Mouse (Mus musculus) stomach, postnatal 0 days (tissue): Measurements from ENCODE around the gene Klhl42. TPM values are rescaled to one million over a fixed set of nuclear protein-coding genes. Genes with fewer than 3 reads are reported as not detected.

ENCODE experiments used
- ATAC-seq: fragments of 200-750 bp; cut with Nextera tagmentation; 2 replicates; pipeline ENCODE4 v1.8.0; 2017; ENCODE audit not compliant: low FRiP score, low TSS enrichment
- DNase-seq: peaks from one replicate; pipeline ENCODE4 v3.0.0-alpha.2; 2016; ENCODE audit warnings: low spot score
- H3K27ac ChIP-seq: fragments of 300-500 bp; sonication (generic); replicated peaks from 2 replicates; pipeline ENCODE4 v1.5.1; 2014; ENCODE audit warnings: mild to moderate bottlenecking, control low read depth
- H3K27me3 ChIP-seq: fragments of 300-500 bp; sonication (generic); 2 replicates; pipeline ENCODE4 v1.6.1; 2014; ENCODE audit warnings: low read length; ENCODE audit not compliant: control insufficient read depth, insufficient read depth
- H3K36me3 ChIP-seq: fragments of 300-500 bp; sonication (generic); 2 replicates; pipeline ENCODE4 v1.6.1; 2014; ENCODE audit warnings: low read length, mixed read lengths; ENCODE audit not compliant: control insufficient read depth, insufficient read depth
- H3K4me1 ChIP-seq: fragments of 300-500 bp; sonication (generic); replicated peaks from 2 replicates; pipeline ENCODE4 v1.6.1; 2014; ENCODE audit warnings: antibody characterized with exemption; ENCODE audit not compliant: control insufficient read depth, insufficient read depth
- H3K4me2 ChIP-seq: fragments of 300-500 bp; sonication (generic); replicated peaks from 2 replicates; pipeline ENCODE4 v1.6.1; 2014; ENCODE audit warnings: low read depth, mild to moderate bottlenecking, control low read depth, moderate library complexity
- H3K4me3 ChIP-seq: fragments of 300-500 bp; sonication (generic); 2 replicates; pipeline ENCODE4 v1.5.1; 2014; ENCODE audit warnings: low read depth, low read length, control low read depth
- H3K9ac ChIP-seq: fragments of 300-500 bp; sonication (generic); 2 replicates; pipeline ENCODE4 v1.6.1; 2014; ENCODE audit warnings: mild to moderate bottlenecking, low read length, control low read depth, mixed read lengths
- H3K9me3 ChIP-seq: fragments of 300-500 bp; sonication (generic); 2 replicates; pipeline ENCODE4 v1.6.1; 2016; ENCODE audit warnings: low read length; ENCODE audit not compliant: control insufficient read depth
- CTCF ChIP-seq: IDR thresholded peaks from 2 replicates; pipeline ENCODE4 v1.5.1; 2016; ENCODE audit warnings: antibody characterized with exemption, low read depth, mild to moderate bottlenecking, moderate library complexity
- EP300 ChIP-seq: optimal IDR thresholded peaks from 2 replicates; pipeline ENCODE3; 2016; ENCODE audit warnings: antibody characterized with exemption
- WGBS: fragments of 180-500 bp; shearing (Covaris S2); extraction: QIAGEN DNeasy Blood & Tissue Kit; methylation state at CpG from one replicate; pipeline ENCODE4 v1.1.7; 2014; 5-methylcytosine and 5-hydroxymethylcytosine counted together
- polyA plus RNA-seq: library from polyadenylated mRNA; unstranded; fragments of >200 nt; fragmentation: Nextera tagmentation; extraction: Ambion mirVana; gene quantifications from 2 replicates; pipeline ENCODE4 v1.2.1, GENCODE M21; 2015

Klhl42 gene
- polyA plus RNA-seq, 1 experiment from 2014 or later, result 4.0 TPM

DNA sequence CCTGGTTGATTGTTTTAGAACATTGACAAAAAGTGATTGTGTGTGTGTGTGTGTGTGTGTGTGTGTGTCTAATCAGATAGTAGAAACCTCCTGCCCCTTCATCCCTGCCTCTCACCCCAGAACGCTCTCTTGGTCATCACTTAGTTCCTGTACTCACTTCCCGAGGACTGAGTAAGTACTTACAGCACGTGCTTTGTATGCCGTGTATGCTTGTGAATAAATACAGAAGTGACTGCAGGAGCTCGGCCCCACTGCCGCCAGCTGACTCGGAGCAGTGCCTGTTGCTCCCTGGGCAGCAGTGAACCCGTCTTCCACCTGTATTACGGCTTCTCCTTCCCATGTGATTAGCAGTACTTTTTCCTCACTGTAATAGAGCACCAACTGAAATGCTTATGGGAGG, 38.7 kb upstream of the Klhl42 start:
- Histone ChIP-seq H3K27ac (no peak overlapping the region), H3K4me3 (no peak overlapping the region), H3K36me3 (peaks cover 19% of the 10 kb centered on the region; the same call in 1 of the 2 replicates), H3K4me1 (no peaks in the 10 kb centered on the region), H3K9me3 (no peaks in the 10 kb centered on the region), H3K9ac (no peak overlapping the region), H3K4me2 (no peak overlapping the region), H3K27me3 (no peaks in the 10 kb centered on the region)
- ATAC-seq (no peak), DNase-seq (no peak)
- no peak for TF ChIP-seq CTCF
- no peak for TF ChIP-seq EP300
- WGBS, result 88% methylated on average over 9 of the region's 9 CpGs

DNA sequence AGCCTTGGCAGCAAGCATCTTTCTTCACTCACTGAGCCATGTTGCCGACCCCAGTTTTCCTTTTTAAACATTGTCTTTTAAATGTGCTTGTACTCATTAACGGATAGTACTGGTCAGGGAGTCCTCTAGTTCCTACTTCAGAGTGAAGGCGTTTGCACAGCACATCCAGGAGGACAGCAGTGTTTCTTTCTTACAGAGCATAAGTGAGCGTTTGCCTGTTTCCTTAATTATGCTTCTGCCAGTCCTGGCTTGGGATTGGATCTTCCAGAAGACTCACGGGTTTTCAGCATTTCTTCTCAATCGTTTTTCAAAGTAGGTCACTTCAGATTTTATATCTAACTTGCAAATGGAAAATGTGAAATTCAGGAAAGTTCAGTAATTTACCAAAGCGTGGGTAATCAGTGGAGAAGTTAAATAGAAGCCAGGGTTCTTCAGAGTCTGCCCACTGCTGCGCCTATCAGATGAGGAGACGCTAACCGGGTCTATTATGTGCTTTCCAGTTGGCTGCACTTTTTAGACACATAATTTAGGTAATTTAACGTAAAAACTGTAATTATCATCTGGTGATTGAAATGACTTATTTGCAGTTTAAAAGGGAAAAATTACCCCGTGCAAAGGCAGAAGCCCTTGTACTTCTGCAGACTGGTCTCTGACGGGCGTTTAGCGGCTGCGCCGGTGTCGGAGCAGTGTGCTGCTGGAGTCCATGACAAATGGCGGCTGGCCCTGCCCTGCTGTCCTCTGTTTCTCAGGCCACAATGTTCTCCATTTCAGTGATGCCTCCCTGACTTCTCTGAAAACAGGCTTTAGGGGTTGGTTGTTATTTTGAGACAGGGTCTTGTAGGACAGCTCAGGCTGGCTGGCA, 37.2 kb upstream of the Klhl42 start:
- H3K36me3 ChIP-seq, result peaks cover 20% of the 10 kb centered on the region; the same call in 1 of the 2 replicates
- TF ChIP-seq CTCF (no peak), EP300 (no peak)

DNA sequence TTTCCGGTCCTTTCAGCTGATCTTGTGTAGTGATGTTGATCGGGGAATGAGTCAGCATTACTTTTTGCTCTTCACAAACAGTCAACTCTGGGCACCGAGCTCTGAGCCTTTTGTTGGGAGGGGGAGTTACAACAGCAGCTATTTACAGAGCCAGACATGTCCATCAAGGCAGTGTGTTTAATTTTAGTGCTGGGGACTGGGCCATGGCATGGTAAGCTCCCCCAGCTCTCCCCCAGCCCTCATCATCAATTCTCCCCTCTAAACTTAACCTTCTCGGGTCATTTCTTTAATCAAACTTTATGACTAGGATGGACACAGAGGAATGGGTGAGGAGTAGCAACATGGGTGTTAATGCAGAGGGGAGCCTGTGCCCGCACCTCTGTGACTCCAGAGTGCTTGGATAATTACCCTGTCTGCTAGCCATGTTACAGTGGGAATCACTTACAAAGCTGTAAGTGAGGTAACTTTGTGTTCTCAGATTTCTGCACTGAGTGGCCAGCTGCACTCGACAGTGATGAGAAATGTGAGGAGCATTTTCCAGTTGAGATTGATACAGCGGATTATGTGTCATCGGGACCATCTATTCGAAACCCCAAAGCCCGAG, 35.7 kb upstream of the Klhl42 start:
- TF ChIP-seq EP300, result no peak
- no peak for TF ChIP-seq CTCF
- H3K4me3 ChIP-seq, result no peak overlapping the region
- no peak overlapping the region for H3K9ac ChIP-seq
- H3K27ac ChIP-seq, result no peak overlapping the region
- no peaks in the 10 kb centered on the region for H3K4me1 ChIP-seq
- 82% methylated on average over 10 of the region's 10 CpGs for WGBS
- no peak overlapping the region for H3K4me2 ChIP-seq
- no peaks in the 10 kb centered on the region for H3K9me3 ChIP-seq
- DNase-seq (no peak), ATAC-seq (no peak)
- H3K27me3 ChIP-seq, result no peaks in the 10 kb centered on the region
- H3K36me3 ChIP-seq, result peaks cover 10% of the 10 kb centered on the region; the same call in 1 of the 2 replicates

More for the DNA sequence above, 37.2 kb upstream of the Klhl42 start:
- no peak overlapping the region for H3K27ac ChIP-seq
- H3K9me3 ChIP-seq, result no peaks in the 10 kb centered on the region
- H3K9ac ChIP-seq, result no peak overlapping the region
- WGBS, result 90% methylated on average over 19 of the region's 19 CpGs
- H3K4me3 ChIP-seq, result no peak overlapping the region
- no peak overlapping the region for H3K4me2 ChIP-seq
- no peak for ATAC-seq
- H3K27me3 ChIP-seq, result no peaks in the 10 kb centered on the region
- no peak for DNase-seq
- no peaks in the 10 kb centered on the region for H3K4me1 ChIP-seq

DNA sequence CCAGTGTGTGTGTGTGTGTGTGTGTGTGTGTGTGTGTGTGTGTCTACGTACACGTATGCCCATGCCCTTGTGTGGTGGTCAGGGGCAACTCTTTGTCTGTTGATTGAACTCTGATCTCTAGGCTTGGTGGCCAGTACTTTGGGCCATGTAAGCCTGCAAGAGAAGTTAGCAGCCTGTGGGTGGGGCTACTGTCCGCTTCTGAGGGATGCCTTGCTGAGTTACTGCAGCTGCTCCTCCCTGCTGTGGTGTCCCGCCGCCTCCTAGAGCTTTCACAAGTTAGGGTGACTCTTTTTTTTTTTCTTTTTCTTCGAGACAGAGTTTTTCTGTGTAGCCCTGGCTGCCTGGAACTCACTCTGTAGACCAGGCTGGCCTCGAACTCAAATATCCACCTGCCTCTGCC, 31.9 kb upstream of the Klhl42 start:
- H3K9me3 ChIP-seq, result no peaks in the 10 kb centered on the region
- ATAC-seq, result no peak
- TF ChIP-seq CTCF (peak; percentile 48), EP300 (no peak)

DNA sequence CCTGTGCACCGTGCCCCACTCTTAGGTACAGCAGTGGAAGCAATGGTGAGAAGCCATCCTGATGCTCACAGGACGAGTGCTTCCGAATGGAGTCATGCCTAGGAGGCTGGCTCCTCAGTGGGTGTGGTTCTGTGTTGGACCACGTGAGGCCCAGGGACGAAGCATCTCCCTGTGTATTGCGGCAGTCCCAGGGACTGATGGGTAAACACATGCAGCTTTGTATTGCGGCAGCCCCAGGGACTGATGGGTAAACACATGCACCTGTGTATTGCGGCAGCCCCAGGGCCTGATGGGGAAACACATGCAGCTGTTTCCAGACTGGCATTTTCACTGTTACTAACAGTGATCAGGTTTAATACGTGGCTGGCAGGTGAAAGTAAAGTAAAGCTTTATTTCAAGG, 29.5 kb upstream of the Klhl42 start:
- TF ChIP-seq CTCF, result no peak
- no peak for TF ChIP-seq EP300
- DNase-seq (no peak), ATAC-seq (0 out of 2 replicates have a peak, but pooled peaks have one; percentile 51)
- no peak overlapping the region for H3K4me3 ChIP-seq
- H3K9me3 ChIP-seq, result no peaks in the 10 kb centered on the region
- H3K4me2 ChIP-seq, result no peak overlapping the region
- no peaks in the 10 kb centered on the region for H3K4me1 ChIP-seq
- no peaks in the 10 kb centered on the region for H3K27me3 ChIP-seq
- WGBS, result 78% methylated on average over 9 of the region's 9 CpGs
- H3K36me3 ChIP-seq, result peaks cover 9% of the 10 kb centered on the region
- H3K9ac ChIP-seq, result no peak overlapping the region
- no peak overlapping the region for H3K27ac ChIP-seq

More for the DNA sequence above, 31.9 kb upstream of the Klhl42 start:
- no peak overlapping the region for H3K9ac ChIP-seq
- no peaks in the 10 kb centered on the region for H3K27me3 ChIP-seq
- no peak overlapping the region for H3K27ac ChIP-seq
- DNase-seq, result no peak
- H3K4me1 ChIP-seq, result no peaks in the 10 kb centered on the region
- H3K4me2 ChIP-seq, result no peak overlapping the region
- 56% methylated on average over 7 of the region's 7 CpGs for WGBS
- no peak overlapping the region for H3K4me3 ChIP-seq
- H3K36me3 ChIP-seq, result peaks cover 6% of the 10 kb centered on the region

DNA sequence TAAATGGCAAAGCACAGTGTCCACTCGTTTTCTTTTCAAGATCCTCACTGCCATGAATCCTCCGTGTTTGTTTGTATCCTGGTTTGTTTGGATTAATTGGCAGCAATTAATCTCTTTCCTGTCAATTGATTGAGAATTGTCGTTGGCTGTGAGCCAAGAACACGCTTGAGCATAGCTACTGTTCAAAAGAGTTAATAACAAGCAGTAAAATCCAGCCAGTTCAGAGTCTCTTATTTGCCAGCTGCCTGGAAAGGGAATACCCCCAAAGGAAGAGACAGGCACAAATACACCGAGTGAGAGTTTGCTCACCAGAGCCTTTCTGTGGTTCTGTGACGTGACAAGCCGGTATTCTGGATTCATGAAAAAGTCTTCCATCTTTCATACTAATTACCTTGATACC, 29.1 kb upstream of the Klhl42 start:
- H3K9ac ChIP-seq, result no peak overlapping the region
- H3K4me3 ChIP-seq, result no peak overlapping the region
- TF ChIP-seq CTCF (no peak), EP300 (no peak)
- ATAC-seq, result no peak
- no peak overlapping the region for H3K4me2 ChIP-seq
- no peak for DNase-seq
- no peaks in the 10 kb centered on the region for H3K4me1 ChIP-seq
- 60% methylated on average over 7 of the region's 7 CpGs for WGBS
- H3K9me3 ChIP-seq, result no peaks in the 10 kb centered on the region
- H3K27me3 ChIP-seq, result no peaks in the 10 kb centered on the region
- H3K36me3 ChIP-seq, result peaks cover 9% of the 10 kb centered on the region
- no peak overlapping the region for H3K27ac ChIP-seq
